Mouse (Mus musculus) kidney, adult 11 months (tissue): Measurements from ENCODE around the gene Maf.
A peak's percentile ranks its signal among the peaks of the same experiment; 100 is the strongest.

Experiments used
- DNase-seq: peaks from one replicate; pipeline ENCODE4 v3.0.0; 2022

Maf gene

DNA sequence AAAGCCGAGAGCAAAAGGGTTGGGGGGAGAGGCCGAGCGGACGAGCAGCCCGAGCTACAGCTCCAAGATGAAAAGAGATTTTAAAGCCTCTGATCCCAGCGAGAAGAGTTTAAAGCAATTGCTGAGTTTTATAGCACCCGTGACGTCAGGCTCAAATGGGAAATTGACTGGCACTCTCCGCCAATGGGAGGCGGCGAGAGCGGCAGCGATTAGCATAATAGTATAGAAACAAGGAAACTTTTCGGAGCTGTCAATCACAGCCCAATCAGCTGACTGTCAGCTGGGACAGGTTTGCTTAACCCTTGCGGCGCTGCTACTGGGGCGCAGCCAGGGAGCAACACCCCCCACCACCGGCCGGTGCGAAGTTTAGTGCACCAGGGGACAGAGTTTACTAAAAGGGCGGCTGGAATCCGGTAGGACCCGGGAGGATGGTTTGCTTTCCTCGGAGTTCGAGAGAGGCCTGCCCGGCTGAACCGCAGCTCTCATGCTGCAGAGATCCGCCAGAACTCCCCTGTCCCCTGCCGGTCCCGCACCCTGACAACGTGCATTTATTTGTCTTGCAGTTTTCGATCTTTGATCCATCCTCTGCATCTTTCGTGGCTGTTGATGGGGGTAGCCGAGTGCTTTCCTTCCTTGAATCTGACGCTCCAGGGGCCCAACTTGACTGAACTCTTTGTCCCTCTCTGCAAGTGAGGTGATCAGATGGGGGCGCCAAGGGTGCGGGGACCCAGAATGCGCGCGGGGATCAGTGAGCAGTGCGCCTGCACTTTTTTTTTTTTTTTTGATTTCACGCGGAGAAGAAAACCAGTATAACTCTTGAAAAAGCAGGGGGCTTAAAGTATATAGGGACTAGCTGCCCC lies at the start of gene Maf:
Gene Maf (minus strand): TSS at position 64 of the 860 bp plus-strand sequence.
- peak; percentile 97 for DNase-seq

DNA sequence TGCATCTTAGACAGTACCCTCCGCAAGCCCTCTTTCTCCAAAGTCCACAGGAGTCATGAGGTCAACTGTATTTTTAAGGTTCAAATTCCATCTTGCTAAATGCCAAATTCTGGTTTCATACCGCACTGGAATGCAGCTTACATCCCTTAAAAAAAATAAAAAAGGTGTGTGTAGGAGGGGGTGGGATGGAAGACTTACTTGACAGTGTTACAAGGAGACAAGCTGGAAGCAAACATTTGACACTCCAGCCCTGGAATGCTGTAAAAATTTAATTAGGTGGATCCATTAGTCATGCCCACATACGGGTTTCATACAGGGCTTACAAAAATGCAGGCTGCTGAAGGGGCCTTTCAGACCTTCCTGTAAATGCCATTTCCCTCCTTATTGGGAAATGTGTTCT lies 49.4 kb upstream of the Maf start:
- DNase-seq, result peak; percentile 36

DNA sequence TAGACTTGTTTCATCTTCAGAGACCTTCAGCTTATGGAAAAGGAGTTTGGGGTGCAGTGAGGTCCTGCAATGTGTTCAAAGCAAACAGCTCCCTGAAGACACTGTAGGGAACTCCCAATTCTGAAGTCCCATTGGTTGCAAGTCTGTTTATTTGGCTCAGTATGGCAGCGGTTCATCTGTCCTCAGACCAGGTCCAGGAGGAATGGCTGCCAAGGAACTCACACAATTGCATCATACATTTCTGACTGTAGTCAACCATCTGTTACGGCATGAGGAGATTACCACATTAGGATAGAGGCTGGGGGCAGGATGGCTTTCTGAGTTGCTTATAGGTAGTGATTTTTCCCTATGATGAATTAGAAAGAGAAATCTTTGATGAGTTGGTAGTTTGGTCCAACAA lies 48.4 kb upstream of the Maf start:
- no peak for DNase-seq

DNA sequence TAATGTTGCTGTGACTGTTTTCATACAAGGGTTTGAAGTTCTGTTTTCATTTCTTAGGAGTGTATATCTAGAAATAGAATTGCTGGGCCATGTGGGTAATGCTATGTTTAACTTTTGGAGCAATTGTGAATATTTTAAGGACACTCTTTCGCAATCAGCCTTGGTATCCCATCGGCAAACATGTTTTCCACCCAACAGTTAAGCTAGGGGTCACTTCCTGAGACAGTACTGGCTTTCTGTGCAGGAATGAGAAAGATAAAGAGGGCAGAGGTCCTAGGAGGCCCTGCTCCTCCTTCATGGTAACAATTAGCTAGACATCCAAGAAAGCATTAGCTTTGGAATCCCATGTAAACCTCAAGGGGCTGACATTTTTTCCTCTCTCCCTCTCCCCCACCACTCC lies 47.1 kb upstream of the Maf start:
- DNase-seq, result no peak

DNA sequence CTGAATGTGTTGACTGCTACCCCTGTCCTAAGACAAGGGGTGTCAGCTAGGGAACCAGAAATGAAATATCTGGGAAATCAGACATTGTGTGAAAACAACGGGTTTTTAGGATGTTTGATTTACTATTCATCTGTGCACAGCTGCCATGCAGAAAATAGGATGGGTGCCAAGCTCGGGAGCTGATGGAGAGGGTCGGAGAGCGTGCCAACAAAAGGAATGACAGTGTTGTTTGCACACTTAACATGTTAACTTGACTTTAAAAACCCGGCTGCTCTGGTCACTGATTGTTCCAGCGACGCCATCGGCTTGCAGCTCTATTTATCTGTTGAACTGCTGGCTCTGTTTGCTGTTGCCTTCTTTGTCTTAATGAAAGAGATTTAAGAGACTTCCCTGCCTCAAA lies 46.2 kb upstream of the Maf start:
- DNase-seq, result no peak

DNA sequence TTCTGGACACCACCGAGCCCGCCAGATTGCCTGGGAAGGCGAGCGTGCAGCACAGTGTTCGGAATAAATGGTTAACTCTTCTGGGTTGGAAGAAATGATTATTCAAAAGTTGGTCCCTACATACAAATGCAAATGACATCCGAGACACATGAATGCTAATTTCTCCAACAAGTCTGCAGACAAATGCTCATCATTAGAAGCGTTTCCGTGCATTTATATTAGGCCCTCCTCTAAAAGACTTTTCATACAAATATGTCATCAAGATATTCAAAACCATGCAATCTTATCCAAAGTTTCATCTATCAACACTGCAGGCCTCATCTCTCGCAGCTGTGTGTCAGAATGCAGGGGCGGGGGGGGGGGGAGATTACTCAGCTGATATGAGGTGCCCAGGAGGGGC lies 39.8 kb upstream of the Maf start:
- no peak for DNase-seq

DNA sequence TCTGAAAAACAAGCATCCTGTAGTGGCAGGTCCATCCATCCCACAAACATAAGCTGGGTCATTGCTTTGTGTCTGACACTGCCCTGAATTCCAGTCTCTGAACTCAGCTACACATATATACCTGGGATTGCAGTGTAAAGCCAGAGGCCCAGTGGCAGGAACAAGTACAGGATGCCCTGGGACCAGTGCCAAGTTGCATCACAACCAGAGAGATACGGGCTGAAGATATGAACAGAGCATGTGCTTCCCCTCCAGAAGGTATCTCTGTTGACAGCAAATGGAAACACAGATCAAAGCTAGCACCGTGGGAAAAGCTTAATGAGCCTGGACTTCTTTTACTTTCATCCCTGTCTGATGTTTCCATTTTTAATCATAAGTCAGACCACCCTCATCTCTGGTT lies 38.1 kb upstream of the Maf start:
- DNase-seq, result no peak

DNA sequence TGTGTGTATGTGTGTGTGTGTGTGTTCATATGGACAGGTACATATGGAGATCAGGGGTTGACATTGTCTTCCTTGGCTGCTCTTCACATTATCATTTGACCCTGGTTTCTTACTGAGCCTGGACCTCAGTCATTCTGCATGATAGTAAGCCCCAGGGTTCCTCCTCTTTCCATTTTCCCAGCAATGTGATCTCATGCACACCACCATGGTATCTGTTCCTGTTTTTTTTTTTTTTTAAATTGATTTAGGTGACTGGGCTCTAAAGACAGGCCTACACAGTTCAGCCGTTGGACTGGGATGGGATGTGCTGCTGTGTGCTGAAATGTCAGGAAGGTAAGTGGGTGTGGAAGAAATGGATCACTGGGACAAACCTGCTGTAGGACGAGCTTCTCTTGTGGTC lies 35.8 kb upstream of the Maf start:
- no peak for DNase-seq

DNA sequence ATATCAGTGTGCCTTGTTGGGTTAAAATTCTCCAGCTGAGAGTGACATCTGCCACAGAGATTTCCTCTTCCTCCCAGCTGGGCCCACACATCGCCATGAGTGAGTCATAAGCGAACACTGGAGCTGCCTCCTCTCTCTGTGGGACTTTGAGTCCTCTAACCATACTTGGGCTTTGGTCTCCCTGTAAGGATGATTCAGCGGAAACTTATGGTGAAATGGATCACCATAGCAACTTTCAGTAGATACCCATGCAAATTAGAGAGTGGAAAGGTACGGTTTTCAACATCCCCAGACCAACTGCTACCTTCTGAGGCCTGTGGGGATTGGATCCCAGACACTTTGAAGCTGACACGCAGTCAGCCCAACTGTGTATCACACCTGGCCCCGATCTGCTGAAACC lies 35.1 kb upstream of the Maf start:
- no peak for DNase-seq

DNA sequence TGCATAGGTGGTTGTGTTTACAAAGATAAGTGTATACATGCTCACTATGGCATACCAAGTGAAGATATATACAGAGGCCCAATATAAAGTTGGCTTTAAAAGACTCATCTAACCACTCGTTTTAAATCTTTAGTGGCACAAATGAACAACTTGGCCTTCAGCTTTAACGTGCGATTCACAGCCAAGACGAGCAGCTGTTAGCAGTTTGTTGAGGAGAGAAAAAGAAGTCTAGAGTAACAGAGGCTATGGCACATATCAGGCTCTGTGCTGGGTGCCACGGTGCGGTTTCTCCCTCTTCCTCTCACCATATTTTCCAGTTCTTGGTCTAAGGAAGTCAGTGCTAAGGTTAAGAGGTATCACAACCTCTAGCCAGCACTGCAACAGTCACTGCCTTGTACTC lies 34.4 kb upstream of the Maf start:
- DNase-seq, result no peak

DNA sequence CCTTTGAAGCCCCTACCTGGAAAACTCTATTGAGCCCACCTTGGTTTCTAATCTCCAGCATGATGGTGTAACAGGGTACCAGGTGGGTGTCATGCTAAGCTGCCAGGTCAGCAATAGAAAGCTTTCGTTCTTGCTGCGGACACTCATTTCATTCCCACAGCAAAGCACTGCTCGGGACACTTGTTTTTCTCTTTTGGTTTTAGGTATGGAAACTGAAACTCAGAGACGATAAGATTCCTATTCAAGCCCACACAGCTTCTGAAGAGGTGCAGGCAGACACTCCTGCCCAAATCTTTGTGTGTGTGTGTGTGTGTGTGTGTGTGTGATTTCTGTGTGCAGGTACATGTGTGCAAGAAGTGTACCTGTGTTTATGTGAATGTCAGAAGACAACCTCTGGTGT lies 32.2 kb upstream of the Maf start:
- DNase-seq, result no peak

DNA sequence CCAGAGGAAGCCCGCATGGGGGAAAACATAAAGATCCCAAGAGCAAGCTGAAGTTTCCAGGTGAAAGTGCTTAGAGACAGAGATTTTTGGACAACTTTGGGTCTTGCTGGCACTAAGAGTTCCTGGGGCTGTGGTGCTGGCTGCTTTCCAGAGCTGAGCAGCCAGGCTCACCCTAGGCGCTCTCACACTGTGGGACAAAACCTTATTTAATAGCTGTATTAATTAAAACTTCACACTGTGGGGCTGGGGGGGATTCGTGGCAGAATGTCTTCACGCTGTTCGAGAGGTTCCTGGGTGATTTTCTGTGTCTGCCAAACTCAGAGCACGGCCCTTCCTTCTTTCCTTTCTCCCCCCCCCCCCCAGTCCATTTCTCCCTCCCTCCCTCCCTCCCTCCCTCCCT lies 24.8 kb upstream of the Maf start:
- no peak for DNase-seq

DNA sequence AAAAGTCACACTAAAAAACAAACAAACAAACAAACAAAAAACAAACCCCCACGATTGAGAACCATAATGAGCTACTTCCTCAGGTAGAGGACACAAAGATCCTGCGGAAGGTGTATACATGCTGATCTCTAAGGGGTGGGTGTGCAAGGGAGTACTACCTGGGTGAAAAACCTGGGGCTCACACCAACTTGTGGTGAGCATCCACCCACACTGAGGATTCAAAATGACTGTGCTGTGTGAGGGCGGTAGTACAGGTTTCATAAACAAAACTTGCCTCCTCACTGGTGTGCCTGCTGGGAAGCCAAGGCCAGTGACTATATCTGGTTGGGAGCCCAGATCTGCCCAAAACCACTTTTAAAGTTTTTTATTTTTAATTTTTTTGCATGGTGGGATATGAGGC lies 19.2 kb upstream of the Maf start:
- DNase-seq, result no peak

DNA sequence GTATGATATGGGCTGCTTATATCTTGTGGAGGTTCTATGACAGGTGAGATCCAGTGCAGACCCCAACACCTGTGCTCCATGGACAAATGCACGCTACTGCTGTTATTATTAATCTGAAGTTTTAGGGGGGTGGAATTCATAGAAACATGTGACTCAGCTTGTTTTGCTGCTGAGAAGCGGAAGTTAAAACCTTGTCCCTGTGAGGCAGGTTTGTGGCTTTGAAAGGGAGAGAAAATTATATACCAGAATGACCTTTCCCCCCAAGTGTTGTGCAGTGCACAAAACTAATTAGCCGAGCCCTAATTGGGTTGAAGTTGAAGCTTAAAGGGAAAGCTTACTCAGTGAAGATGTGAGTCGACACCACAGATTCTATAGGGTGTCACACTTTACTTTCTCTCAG lies 18.6 kb upstream of the Maf start:
- no peak for DNase-seq

DNA sequence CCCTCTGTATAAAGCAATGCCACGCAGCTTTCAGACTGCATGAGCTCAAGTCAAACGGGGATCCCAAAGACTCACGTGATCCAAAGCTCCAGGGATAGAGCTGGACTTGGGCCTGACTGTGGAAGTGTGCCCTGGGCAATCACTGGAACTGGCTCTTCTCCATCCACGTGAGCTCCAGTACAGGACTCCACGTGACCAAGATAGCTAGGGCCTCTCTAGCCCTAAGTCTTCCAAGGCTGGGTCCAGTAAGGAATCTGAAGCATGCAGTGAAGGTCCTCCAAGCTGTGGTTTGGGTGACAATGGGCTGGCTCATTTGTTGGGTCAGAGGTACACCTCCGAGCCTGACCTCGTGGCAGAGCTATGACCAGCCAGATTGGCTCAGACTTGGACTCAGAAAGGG lies 11.5 kb upstream of the Maf start:
- peak; percentile 90 for DNase-seq

DNA sequence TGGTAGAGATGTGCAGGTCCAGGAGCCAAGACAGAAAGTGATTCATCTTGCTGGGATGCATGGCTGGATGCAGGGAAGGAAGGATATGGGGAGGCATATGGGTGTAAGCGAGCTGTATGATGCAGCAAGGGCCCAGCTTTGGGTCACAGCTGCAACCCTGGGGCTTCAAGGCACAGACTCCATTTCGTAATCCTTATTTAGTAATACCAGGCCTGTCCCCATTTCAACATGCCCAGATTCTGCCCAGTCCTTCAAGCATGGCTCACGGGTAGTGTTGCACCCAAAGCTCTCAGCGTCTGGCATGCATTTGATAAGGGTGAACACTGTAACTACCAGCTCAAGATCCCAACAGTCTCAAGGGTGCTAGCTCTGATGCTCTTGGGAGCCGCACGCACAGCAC lies 11.0 kb upstream of the Maf start:
- DNase-seq, result no peak

DNA sequence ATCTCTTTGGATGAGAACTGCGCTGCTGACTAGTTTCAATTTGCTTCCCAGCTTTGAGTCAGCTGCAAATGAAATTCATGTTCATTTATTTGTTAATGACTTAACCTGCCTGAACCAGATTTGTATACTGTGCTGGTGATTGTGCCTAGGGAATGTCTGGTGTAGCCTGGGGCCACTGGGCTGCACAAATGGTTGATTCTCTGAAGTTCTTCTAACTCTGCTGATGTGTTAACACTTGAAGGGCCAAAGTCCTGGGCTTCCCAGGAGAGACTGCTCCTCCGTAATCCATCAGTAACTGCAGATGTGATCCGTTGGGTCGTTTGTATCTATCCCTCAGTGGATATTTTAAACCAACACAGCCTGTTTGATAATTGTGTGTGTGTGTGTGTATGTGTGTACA lies 7.7 kb upstream of the Maf start:
- no peak for DNase-seq

DNA sequence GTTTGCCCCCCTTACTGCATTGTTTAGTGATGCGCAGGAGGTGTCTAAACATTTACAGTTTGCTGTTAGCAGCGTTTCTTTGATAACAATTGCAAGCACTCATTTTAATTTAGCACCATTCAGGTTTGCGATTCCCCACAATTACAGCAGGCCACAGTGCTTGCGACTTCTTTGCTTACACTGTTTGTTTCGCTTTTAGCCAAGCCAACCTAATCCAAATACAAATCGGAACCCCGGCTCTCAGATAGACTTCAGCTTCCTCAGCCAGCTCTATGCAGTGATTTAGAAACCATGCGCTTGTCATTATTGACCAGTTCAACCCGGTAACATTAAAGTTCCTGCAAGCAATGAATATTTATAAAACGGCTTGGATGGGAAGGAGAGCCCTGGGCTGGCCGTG lies 3.5 kb upstream of the Maf start:
- DNase-seq, result no peak

DNA sequence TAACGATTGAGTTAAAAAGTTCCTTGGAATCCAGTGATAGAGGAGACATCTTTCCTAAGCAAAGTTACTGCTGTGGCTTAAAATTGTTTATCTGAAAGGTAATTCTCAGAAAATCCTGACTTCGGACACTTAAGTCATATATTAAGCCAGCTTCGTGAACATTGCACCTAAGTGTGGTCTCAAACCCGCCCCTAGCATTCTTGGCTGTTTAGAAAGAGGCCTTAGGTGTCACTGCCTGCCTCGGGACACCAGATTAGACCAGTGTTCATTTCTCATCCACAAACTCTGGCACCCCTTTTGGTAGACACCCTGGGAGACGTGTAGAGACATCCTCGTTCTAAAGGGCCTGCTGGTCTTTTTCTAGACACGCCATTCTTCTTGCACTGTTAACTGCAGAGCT lies 2.3 kb upstream of the Maf start:
- peak; percentile 68 for DNase-seq

DNA sequence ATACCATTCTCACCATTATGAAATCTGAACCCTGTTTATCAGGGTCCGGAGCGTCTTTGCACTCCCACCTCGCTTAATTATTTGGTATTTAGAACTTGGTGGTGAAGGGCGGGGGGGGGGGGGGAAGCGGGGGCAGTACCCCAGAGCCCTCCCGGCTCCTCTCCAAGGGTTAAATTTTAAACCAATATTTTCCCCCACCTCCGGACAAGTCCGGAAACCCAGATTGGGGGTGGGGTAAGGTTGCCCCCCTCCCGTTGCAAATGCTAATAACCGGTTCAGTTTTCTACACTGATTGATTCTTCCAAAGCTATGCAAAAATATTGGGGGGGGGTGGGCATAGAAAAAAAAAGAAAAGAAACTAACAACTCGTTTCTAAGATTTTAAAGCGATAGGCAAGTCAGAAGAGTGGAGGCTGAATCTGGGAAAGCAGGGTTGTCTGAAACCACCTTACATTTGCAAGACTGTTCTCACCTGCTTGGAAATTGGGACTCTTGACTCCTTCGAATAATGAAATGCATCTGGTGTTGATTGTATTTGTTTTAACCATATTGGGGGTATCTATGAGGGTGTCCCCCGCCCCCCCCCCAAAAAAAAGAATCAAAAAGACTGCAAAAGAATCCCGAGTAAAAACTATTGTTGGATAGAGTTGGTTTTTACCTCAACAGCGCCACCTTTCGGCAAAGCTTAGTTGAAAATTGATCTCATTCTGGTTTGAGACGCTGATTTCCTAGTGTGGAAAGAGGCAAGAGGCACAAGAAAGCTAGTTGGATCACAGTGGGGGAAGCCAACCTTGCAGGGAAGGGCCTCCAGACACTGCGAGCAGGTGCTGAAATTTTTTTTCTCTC lies 1.6 kb upstream of the Maf start:
- DNase-seq, result peak; percentile 75

DNA sequence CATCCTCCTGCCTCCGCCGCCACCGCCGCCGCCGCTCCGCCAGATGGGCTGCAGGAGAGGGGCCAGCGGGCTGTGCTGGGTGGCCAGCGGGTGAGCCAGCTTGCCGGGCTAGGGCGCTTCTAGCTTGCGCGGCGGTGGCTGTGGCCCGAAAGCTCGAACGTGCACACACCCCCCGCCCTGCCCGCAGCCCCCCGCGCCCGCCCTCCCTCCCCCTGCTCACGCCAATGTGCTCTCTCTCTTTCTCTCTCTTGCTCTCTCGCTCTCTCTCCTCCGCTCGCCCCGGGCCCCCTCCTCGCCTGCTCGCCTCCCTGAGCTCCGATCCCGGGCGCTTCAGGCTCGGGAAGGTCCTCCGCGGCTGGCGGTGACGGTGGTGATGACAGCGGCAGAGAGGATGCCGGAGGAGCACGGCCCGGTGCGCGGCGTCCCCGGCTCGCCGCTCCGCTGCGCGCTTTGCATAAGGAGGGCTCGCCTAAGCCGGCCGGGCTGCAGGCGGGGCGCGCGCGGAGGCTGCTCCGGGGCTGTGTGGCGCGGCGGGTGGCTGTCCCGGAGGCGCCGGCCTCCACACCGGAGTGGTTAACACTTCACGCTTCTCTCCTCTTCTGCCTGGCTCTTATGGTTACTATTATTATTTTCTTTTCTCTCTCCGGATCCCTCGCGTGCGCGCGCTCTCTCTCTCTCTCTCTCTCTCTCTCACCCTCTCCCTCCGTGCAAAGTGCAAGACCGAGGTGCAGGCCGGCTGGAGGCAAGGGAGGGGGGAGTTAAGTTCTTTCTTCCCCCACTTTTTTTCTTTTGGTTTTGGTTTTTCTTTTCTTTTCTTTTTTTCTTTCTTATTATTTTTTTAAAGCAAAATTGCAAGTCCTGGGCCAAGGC lies 498 bp downstream of the Maf start:
- DNase-seq, result peak; percentile 55

DNA sequence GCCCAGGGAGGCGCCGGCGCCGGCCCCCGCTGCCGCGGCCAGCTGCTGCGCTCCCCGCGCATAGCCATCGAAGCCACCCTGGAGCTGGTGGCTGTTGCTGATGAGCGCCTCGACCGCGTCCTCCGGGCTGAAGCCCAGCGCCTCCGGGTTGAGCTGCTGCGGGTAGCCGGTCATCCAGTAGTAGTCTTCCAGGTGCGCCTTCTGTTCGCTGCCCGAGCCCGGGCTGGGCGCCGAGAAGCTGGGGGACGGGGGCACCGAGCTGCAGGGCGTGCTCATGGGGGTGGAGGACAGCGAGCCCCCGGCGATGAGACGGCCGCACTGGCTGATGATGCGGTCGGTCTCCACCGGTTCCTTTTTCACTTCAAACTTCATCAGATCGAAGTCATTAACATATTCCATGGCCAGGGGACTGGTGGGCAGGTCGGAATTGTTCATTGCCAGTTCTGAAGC lies 1.2 kb downstream of the Maf start:
- no peak for DNase-seq

DNA sequence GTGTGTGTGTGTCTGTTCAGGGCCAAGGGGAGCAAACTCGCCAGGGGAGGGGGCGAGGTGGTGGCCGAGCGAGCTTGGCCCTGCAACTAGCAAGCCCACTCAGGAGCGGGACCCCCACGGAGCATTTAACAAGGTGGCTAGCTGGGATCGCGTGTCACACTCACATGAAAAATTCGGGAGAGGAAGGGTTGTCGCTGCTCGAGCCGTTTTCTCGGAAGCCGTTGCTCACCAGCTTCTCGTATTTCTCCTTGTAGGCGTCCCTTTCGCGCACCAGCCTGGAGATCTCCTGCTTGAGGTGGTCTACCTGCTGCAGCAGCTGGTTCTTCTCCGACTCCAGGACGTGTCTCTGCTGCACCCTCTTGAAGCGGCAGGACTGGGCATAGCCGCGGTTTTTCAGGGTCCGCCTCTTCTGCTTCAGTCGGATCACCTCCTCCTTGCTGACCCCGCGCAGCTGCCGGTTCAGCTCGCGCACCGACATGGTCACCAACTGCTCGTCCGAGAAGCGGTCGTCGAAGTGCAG lies 1.9 kb downstream of the Maf start:
- DNase-seq, result no peak
